Mouse (Mus musculus): Measurements from ENCODE around the gene Cidec.
A peak's percentile ranks its signal among the peaks of the same experiment; 100 is the strongest.

Cidec gene

DNA sequence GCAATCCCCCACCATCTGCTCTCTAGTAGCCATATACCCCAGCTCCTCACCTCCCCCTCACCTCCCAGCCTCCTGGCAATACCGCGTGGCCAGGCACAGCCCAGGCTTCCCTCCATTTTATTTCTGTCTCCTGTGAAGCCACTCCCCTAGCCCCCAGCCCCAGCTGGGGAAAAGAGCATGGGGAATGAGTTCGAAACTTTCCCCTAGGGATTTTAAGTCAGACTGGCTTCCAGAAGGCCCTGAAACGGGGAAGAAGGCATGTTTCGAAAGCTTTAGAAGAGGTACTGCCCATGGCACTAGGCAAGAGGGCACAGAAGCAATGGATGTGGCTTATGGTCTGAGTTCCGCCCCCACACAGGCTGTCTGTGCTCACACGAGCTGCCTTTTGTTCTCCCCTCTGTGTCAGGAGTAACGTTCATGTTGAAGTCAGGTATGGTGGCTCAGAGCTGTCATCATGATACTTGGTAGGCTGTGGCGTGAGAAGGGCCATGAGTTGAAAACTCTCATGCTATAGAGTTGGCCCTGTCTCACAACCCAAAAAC is at the start of gene Cidec:
TSS of gene Cidec (minus strand) at position 97 of the 542 bp plus-strand sequence.
- DNase-seq (ENCODE audit: low spot score), result no peak

DNA sequence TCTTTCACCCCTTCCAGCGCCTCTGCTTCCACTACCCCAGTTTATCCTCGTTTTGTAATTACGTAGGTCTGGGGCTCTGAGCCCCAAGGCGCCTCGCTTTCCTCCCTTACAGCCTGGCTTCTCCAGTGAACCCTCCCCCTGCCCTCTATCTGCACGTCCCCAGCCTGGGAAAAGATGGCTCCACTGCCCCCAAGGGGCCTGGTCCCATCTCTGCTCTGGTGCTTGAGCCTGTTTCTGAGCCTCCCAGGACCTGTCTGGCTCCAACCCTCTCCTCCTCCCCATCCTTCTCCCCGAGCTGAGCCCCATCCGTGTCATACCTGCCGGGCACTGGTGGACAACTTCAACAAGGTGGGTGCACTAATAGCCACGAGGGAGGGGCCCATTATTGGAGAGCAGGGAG is 48.2 kb upstream of the Cidec start:
- DNase-seq (ENCODE audit: low spot score), result peak; percentile 58

DNA sequence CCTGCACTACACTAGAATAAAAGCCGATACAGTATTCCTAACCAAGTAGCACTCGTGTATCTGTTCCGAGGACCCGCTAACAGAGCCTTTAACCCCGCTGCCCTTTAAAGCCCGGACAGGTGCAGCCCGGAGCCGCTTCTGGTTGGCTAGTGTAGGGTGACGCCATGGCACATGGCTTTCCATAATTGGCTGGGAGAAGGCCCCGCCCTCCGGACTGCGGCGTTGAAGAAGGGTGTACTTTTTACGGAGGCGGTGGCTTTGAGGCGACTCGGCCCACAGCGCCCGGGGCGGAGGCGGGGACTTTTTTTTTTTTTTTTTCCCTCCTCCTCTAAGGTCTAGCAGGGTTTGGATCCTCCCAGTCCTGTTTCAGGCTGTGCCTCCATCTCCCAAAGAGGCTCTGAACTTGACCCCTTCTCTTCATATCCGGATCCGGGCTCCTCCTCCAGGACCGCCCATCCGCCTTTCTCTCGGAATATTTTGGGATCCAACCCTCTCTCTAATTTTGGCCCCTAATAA is 47.6 kb upstream of the Cidec start, which contains the start of gene Creld1:
TSS of gene Creld1 (plus strand) at position 198 of the 516 bp plus-strand sequence.
- peak; percentile 96 for DNase-seq (ENCODE audit: low spot score)

DNA sequence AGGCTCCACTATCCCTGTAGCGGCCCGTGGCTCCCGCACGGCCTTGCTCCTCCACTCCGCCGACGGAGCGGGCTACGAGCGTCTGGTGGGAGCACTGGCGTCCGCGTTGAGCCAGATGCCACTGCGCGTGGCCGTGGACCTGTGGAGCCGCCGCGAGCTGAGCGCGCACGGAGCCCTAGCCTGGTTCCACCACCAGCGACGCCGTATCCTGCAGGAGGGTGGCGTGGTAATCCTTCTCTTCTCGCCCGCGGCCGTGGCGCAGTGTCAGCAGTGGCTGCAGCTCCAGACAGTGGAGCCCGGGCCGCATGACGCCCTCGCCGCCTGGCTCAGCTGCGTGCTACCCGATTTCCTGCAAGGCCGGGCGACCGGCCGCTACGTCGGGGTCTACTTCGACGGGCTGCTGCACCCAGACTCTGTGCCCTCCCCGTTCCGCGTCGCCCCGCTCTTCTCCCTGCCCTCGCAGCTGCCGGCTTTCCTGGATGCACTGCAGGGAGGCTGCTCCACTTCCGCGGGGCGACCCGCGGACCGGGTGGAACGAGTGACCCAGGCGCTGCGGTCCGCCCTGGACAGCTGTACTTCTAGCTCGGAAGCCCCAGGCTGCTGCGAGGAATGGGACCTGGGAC is 47.0 kb upstream of the Cidec start:
- no peak for DNase-seq (ENCODE audit: low spot score)

DNA sequence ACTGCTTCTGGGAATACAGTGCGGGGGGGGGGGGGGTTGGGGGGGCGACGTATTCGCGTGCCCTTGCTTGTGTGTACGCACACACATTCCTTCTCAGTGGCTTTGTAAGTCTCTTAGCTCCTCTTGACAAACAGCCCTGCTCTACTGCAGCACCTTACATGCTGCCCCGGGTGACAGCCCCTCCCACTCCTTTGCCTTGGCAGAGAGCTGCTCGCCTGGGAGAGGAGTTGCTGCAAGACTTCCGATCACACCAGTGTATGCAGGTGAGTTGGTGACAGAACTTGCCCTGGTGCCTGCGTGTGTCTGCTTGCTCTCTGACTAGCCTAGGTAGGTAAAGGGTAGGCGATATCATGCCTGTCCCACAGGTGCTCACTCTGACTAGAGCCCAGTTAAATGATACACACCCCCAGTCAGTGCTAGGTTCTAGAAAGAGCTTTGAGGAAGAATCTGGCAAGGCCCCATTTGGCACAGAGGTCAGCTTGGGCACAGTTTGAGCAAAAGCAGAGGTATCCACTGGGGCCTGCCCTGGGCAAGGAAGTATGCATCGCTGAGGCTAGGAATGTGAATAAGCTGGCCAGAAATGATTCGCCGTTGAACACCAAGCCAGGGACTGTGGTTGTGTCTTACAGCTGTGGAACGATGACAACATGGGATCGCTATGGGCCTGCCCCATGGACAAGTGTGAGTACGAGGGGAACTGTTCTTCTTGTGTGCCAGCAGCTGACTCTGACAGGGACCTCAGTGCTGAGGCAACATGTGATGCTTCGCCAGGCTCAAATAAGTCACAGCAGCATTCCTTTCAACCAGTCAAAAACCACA is 45.2 kb upstream of the Cidec start:
- no peak for DNase-seq (ENCODE audit: low spot score)

DNA sequence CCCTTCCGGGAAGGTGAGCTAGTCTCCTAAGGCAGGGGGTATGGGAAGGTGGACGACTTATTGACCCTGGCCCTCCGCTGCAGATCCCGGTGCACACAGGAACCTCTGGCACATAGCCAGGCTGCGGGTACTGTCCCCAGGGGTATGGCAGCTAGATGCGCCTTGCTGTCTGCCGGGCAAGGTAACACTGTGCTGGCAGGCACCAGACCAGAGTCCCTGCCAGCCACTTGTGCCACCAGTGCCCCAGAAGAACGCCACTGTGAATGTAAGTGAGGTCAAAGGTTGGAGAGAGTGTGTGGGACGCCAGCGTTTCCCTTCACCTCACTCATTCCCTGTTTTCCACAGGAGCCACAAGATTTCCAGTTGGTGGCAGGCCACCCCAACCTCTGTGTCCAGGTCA is 43.3 kb upstream of the Cidec start:
- DNase-seq (ENCODE audit: low spot score), result no peak

DNA sequence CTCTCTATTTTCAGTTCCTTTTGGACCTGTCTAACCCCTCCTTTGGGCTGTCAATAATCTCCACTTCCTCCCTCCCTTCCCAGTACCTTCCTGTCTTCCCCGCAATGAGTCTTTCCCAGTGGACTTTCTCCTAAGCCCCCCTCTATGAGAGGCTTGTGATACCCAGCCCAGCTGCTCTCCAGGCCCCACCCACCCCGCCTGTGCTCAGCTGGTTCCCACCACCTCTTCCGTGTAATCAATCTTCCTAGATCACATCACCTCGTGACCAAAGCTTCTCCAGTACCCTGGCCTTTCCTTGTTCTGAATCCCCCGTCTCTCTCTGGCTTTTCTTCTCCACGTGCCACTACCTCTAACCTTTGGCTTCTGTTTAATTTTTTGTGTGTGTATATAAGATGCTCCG is 41.8 kb upstream of the Cidec start:
- DNase-seq (ENCODE audit: low spot score), result no peak

DNA sequence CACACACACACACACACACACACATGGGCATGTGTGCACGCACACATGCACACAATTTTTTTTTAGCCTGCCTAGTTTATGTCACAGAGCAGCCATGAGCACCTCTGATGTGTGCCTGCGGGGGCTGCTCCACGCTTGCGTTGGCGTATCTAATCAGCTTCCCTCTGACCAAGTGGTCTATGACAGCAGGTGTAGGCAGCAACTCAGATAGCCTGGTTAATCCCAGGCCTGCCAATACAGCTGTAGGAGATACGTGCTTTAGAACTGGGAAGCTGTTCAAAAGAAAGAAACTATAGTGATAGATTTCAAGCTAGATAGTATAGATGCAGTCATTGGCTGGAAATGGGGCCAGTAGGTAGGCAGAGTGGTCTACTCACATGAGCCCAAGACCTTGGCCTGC is 38.2 kb upstream of the Cidec start:
- no peak for DNase-seq (ENCODE audit: low spot score)

DNA sequence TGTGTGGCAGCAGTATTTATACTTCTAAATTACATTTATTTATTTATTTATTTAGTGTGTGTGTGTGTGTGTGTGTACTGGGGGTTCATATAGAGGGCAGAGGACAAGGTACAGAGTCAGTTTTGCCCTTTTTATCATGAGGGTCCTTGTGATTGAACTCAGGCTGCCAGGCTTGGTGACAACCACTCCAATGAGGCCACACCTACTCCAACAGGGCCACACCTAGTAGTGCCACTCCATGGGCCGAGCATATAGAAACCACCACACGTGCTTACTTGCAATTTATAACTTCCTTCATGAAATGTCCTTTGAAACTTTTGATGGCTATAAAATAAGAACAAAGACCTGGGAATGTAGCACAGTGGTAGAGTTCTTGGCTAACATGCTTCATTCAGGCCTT is 37.7 kb upstream of the Cidec start:
- no peak for DNase-seq (ENCODE audit: low spot score)

DNA sequence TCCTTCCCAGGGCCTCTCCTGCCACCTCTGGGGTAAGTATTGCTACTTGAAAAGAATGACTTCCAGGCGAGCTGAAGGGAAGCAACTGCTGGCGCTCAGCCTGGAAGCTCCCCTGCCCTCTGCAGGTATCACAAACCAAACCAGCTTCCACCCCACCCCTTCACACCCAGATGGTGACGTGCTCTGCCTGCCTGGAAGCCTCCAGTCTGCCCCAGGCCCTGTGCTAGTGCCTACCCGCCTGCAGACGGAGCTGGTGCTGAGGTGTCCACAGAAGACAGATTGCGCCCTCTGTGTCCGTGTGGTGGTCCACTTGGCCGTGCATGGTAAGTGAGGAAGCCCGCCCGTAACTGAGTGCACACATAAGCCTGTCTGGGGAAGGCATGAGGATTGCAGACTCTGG is 36.5 kb upstream of the Cidec start:
- DNase-seq (ENCODE audit: low spot score), result no peak

DNA sequence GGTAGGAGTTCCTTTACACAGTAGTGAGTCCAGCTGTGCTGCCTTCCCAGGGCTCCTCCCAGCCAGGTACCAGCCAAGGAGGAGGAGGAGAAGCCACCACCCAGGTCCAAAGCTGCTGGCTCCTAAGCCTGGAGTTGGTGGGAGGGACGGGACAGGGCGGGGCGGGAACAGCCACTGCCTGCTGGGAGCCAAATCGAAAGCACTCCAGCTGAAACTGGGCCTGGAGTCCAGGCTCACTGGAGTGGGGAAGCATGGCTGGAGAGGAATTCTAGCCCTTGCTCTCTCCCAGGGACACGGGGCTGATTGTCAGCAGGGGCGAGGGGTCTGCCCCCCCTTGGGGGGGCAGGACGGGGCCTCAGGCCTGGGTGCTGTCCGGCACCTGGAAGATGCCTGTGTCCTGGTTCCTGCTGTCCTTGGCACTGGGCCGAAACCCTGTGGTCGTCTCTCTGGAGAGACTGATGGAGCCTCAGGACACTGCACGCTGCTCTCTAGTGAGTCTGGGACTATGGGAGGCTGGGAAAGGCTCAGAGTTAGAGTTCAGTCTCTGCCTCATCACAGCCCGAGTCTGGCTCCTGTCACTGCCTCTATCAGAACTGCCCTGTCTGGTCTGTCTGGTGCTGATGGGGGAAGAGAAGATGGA is 35.9 kb upstream of the Cidec start, which contains the start of gene Il17rc:
TSS of gene Il17rc (plus strand) at position 131 of the 640 bp plus-strand sequence.
- DNase-seq (ENCODE audit: low spot score), result no peak

DNA sequence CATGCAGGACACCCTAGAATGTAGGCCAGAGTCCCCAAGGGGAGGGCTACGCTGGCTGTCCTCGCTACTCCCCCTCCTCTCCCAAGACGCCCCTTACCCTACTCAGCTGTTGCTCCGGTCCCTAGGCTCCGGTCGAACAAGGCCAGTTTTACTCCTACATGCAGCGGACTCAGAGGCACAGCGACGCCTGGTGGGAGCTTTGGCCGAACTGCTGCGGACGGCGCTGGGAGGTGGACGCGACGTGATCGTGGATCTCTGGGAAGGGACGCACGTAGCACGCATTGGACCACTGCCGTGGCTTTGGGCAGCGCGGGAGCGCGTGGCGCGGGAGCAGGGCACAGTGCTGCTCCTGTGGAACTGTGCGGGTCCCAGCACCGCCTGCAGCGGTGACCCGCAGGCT is 33.9 kb upstream of the Cidec start:
- peak; percentile 89 for DNase-seq (ENCODE audit: low spot score)

DNA sequence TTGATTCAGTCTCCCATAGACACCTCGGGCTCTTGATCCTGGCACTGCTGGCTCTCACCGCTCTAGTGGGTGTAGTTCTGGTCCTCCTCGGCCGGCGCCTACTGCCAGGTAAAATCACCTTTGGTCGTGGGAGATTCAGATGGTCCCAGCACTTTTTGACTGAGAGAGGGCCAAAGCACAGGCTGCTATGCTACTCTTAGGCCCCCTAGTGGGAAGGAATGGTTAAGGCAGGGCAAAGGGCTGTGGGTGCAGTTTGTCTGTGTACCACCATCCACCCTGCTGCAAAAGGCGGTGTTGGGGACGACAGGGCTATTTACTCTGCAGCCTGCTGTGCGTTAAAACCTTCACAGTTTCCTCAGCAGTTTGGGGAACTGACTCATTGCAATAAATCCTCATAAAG is 33.5 kb upstream of the Cidec start:
- DNase-seq (ENCODE audit: low spot score), result peak; percentile 88

DNA sequence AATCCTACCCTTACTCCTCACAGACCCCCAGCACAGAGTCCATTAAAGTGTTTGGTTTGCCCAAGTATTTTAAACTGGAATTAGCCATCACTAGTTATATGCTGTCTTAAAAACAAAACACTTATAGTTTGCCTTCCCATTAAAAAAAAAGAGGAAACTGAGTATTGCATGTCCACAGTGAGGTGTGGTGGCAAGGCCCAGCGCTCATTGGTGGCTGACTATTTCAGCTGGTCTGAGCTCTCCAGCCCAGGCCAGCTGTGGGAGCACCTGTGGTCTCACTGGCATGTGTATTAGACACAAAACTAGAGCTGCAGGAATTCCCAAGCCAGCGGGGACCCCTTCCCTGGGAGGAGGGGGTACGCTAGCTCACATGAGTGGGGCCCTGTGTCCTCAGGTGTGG is 33.0 kb upstream of the Cidec start:
- no peak for DNase-seq (ENCODE audit: low spot score)

DNA sequence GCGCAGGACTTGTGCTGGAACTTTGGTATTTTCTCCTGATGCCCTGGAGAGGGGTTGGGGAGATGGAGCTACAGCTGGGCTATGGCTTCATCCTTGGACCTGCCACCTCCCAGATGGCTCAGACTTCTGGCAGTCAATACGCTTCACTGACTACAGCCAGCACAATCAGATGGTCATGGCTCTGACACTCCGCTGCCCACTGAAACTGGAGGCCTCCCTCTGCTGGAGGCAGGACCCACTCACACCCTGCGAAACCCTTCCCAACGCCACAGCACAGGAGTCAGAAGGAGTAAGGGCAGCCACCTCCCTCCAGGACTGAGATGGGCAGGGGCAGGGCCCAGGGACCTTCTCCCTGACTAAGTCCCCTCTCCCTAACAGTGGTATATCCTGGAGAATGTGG is 30.0 kb upstream of the Cidec start:
- DNase-seq (ENCODE audit: low spot score), result peak; percentile 68

DNA sequence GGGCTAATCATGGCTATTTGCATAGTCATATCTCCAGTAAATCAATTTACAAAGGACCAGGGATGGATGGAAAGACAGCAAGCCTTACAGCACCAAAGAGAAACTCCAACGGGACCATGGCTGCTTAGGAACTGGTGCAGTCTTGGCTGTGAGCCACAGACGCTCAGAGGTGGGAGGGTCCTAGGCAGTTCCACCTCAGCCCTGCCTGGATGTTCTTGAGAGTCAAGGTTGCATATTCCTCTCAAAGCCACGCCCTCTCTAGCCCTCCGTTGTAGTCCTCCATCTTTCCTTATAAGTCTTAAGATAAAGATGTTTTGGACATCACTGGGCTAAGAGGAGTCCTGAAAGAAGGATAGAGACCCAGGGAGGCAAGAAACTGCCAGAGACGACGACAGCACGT is 28.5 kb upstream of the Cidec start:
- no peak for DNase-seq (ENCODE audit: low spot score)

DNA sequence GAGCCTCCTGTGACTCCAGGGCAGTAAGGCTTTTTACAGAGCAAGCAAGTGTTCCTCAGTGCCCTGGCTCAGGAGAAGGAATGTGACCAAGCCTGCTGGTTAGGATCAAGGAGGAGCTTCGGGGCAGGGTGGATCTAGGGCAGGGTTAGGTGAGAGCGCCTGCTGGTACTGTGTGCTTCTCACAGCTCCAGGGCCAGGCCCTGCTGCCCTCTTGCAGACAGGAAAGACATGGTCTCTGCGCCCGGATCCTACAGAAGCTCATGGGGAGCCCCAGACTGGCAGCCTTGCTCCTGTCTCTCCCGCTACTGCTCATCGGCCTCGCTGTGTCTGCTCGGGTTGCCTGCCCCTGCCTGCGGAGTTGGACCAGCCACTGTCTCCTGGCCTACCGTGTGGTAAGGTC is 23.1 kb upstream of the Cidec start:
- DNase-seq (ENCODE audit: low spot score), result no peak

DNA sequence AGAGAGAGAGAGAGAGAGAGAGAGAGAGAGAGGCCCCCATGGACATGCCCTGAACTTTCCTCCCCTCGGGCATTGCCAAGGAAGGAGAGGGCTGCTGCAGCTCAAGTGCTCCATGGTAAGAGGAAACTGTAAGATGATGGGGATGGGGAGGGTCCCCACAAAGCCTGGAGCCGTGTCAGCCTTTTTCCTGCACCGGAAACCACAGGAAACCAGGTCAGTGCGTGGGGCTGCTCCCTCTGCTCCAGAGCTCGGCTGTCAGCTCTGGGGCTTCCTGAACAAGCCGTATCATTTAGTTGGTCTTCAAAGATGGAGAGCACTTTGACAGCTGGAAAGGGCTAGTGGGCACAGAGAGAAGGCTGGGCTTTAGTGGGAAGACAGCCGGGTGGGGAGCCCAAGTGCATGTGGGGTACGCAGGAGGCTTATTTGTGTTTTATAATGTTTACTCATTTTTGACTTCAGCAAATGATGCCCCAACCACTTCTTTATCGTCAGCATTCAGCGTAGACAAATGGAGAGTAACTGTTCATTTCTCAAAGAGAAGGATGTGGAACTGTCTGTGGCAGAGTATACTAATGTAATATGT is 22.5 kb upstream of the Cidec start, which contains the start of gene Il17re:
TSS of gene Il17re (plus strand) at position 533 of the 583 bp plus-strand sequence.
- DNase-seq (ENCODE audit: low spot score), result no peak

DNA sequence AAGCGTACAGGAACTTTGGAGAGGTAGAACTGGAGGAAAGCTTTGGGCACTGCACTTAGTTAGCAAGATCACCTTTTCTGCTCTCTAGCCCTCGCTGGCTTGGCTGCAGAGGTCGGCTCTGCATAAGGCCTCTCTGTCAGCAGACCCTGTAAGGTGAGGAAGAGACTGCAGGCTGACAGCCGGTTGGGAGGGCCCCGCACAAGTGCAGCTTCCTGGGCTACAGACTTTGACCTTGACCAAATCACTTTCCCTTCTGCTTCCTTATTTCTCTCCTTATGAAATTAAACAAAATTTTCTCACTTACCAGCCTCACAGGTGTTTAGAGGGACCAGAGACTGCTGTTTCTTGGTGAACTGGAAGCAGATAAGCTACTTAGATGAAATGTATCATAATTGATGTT is 19.4 kb upstream of the Cidec start:
- DNase-seq (ENCODE audit: low spot score), result no peak

DNA sequence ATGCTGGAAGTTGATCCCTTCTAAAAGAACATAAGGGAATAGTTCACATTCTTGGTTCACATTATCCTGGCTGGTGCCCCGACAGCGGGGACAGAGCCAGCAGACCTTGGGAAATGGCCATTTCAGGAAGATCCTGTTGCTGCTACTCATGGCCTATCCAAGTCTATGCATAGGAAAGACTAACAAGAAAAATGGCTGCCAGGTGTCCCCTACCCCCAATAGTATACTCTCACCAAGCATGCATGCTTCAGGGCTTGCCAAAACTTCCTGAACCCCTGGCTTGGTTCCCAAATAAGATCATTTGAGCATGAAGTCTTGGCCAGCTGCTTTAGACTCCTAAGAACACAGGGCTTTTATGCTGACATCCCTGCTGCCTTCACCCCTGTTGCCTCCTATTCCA is 16.3 kb upstream of the Cidec start:
- DNase-seq (ENCODE audit: low spot score), result no peak

DNA sequence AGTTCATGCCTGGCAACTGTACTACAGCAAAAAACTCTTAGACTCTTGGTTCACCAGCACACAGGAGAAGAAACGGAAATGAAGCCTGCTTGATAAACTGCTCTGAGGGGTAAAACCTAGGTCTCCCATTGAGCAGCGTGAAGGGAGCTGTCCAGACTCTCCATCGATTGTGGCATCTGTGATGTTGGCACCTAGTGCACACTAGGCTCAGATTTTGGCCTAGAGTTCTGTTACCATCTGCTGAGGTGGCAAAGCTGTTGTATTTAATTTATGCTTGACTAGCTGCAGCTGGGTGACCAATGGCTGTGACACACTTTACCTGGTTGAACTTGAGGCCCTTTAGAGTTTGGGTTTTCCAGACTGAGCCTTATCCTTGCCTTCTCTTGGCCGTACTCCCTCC is 12.1 kb upstream of the Cidec start:
- no peak for DNase-seq (ENCODE audit: low spot score)
